Mouse (Mus musculus): ENCODE data around the gene Pde8b. TPM values are rescaled to one million over a fixed set of nuclear protein-coding genes. Genes with fewer than 3 reads are reported as not detected.
A peak's percentile ranks its signal among the peaks of the same experiment; 100 is the strongest.

Pde8b gene
- total RNA-seq, 2 experiments from 2014 or later = 0.29 to 0.74 TPM

DNA sequence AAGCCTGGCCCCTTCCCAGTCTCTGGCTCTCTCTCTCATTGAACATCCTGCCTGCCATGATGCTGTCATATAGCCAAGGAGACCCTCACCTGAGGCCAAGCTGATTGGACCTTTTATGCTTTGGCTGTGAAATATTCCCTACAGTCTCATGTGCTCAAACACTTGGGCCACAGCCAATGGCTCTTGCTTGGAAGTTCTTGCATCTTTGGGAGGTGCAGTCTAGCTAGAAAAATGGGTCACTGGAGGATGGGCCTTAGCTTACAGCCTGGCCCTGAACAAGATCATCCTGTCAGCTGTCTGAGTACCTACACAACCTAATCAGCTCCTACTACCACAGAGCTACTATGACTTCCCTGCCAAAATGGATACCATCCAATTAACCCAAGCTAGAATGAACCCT, 105.4 kb downstream of the Pde8b start:
- no peak for ATAC-seq (replicated peaks; ENCODE audit: poor library complexity)

DNA sequence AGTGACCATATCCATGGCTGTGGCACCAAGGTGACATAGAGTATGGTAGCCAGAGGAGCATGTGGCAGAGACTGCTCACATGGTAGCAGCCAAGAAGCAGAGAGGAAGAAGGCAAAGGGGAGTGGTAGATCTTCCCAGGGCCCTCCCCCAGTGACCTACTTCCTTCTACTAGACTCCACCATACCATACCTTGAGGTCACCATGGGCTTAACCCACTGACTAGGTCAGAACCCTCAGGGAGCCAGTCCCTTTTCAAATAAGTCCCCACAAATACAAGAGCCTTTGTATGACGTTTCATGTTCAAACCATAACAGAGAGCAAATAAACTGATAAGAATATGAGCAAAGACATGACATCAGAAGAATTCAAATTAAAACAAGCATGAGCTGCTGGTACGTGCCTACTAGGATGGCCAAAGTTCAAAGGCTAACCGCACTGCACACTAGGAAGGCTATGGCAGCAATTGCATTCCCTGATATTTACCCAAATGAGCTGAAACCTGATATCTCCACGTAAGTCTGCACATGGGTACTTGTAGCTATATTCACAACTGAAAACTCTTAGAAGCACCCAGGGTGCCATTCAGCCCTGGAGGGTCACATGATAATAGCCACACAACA, 109.6 kb downstream of the Pde8b start:
- no peak for ATAC-seq (replicated peaks; ENCODE audit: poor library complexity)

DNA sequence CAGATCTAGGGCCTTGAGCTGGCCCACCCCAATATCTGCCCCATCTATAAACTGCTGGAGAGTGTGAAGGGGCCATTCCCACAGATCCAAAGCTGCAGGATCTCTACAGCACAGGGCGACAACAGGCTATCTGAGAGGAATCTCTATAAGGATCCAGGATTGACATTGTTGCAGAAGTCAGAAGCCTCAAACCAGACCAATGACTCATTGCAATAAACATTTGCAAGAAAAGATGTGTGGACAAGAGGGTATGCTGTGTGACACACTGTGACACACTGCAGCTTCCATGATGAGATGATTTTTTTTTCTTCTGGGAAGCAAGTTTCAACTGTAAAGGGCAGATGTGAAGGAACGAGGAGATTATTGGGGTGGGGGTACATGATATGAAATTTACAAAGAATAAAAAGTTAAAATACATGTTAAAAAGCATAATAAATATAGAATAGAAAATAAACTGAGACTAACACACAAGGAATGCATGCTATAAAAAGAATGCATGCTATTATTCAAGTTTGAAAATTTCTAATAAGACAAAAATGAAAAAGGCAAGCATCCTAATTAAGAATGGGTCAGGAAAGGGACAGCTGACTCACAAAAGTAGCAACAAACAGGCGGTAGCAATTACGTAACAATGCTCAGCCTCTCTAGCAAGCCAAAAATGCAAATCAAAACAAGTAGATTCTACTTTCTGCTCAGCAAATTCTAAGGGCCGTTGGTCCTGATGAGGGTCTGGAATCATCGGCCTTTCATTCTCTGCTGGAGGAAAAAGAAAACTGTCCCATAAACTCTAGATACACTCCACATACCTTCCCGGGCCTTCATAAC, 114.6 kb downstream of the Pde8b start:
- no peak for ATAC-seq (replicated peaks; ENCODE audit: poor library complexity)

DNA sequence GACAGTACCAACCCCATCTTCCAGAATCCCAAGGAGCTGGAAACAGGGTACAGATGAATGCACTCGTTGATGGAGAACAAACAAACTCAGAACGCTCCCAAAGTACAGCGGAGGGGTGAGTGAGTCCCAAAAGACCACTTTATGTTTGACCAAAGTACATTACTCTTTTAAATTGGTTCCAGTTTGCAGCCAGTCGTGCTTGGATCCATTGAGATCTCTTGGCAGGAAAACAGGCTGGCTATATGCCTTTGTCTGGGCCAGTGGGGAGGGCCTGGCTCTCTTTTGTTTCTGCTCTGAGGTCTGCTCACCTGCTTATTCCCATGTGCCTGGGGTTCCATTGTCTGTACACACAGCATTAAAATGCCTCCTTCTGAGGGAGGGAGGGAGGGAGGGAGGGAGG, 118.3 kb downstream of the Pde8b start:
- ATAC-seq (replicated peaks; ENCODE audit: poor library complexity) = no peak

DNA sequence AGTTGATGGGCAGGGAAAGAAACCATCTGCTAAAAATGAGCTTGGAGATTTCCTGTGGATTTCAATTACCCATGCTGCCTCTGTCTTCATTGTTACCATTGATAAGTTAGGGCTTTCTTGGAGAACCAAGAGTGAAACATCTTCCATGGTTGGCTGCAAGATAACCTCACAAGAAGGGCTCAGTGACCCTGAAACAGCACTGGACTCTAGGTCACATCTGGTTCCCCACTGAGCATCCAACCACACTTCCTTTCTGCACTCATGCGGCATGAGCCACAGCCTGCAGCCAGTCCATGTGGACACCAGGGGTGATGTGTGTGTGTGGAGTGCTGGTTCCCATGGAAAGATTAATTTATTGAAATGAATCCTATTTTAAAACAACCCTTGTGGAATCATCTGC, 119.1 kb downstream of the Pde8b start:
- no peak for ATAC-seq (replicated peaks; ENCODE audit: poor library complexity)

DNA sequence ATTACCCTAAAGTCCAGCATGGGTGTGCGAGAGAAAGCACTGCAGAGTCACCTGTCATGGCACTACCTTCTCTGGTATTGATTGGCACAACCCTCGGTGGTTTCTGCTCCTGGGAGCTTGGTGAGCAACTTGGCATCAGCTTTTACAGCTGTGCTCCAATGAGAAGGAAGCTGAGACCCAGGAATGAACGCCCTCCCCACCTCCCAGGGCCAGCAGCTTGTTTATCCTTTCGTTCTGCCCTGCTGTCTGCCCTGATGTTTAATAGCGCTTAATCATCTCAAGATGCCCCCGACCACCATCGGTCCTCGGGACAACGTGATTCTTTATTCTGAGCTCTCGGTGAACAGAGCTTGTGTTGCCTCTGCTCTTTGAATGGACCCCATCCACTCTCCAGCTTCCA, 122.8 kb downstream of the Pde8b start:
- no peak for ATAC-seq (replicated peaks; ENCODE audit: poor library complexity)

DNA sequence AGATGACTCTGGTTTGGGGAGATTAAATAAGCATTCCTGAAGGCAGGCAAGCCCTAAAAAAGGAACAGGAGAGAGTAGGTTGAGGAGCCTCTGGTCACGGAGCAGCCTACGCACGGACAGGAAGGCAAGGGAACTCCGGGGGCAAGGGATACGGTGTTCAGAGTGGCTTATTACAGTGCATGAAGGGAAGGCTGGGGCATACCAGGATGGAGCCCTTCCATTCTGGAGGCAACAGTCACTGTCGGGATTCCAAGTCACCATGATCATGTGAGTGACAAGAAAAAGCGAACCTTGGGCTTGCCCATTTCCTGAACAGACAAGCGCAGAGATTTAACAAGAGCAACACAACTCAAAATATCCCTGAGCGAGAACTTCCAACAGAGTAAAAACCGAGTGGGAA, 123.3 kb downstream of the Pde8b start:
- ATAC-seq (replicated peaks; ENCODE audit: poor library complexity) = no peak

DNA sequence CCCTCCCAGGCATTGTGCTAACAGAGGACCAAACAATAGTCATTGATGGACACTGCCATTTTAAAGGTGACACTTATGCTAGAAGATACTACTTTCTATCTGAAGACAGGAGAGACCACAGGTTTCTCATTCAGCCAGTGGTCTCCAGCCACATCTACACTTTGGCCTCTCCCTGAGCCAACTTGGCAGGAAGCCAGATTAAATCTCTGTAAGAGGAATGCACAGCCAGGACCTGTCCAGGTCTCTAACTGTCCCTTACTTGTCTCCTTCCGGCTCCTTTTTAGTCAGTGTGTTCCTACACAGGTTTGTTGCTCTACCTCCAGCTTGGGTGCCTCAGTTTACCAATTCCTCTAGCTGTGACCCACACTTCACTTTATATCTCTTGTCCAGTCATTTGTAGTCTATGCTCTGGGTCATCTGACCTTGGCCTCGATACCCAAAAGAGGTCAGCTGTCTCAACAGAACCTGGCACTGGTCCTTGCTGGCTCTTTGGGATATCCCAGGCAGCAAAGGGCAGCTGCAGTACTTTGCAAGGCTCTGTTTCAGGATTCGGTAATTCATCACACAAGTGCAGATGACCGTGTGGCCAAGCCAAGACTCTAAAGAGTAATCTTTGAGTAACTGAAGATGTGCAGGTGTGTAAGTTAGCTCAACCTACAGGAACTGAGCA, 124.5 kb downstream of the Pde8b start:
- no peak for ATAC-seq (replicated peaks; ENCODE audit: poor library complexity)

DNA sequence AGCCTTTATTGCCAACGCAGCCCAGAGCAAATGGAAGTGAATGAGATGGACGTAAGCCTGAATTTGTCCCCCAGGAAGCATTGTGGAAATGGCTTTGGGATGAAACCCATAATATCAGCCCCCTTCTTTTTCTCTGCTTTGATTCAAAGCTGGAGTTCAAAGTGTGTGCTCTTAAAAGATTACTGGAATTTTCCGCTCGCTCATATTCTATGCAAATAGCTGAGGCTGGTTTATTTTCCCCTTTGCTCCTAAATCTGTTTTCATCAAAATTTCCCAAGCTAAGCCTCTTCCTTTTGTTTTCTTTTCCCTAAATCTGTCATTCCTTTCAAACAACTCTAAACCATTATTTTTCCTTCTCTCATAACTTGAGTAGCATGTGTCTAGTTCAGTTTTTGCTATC, 129.6 kb downstream of the Pde8b start:
- ATAC-seq (replicated peaks; ENCODE audit: poor library complexity) = no peak

DNA sequence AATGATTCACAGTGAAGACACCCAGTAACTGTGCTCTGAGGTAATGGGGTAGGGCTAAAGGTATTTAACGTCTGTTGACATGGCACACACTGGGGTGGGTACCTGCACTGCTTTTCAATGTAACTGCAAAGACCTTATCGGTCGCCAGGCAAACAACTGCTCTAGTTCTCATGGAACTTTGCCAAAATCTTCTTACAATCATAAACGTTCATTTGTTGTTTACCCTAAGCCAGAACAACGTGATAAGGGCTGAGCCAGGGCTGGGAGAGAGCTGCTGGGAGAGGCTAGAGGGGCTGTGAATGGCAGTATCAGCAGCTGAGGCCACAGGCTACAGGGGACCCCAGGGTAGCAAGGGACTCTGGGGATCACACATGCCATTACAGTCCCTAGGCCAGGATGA, 136.4 kb downstream of the Pde8b start:
- ATAC-seq (replicated peaks; ENCODE audit: poor library complexity) = peak; percentile 88

DNA sequence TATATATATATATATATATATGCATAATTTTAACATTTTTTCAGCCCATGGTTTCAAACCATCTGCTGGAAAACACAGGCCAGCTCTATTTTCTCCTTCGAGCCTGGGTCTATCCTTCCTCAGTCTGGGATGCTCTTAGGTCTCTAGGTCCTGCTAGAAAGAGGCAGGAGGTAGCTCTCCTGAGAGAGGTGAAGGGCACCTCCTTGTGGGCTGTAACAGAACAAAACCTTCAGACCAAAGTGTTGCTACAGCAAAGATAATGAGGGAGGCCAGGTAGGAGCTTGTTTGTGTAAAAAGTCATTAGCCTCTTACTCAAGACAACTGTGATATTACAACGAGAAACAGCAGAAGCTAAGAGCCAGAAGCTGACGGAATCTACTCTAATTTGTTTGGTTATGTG, 140.6 kb downstream of the Pde8b start:
- ATAC-seq (replicated peaks; ENCODE audit: poor library complexity) = no peak

DNA sequence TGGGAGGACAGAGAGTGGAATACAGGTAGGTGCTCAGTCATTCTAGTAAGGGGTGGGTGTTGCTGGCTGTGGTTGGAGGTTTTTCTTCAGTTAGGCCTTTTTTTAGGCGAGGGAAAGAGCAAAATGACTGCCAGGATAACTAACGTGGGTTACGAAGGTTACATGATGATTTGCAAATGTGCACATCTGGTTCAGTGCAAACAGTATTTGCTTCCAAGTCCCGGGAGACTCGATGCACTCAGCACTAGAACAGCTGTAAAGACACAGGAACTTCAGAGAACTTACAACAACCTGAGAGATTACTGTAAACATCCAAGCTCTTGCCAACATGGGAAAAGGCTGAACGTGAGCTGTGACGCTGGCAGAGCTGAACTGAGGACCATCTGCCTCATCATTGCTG, 142.1 kb downstream of the Pde8b start:
- ATAC-seq (replicated peaks; ENCODE audit: poor library complexity) = no peak

DNA sequence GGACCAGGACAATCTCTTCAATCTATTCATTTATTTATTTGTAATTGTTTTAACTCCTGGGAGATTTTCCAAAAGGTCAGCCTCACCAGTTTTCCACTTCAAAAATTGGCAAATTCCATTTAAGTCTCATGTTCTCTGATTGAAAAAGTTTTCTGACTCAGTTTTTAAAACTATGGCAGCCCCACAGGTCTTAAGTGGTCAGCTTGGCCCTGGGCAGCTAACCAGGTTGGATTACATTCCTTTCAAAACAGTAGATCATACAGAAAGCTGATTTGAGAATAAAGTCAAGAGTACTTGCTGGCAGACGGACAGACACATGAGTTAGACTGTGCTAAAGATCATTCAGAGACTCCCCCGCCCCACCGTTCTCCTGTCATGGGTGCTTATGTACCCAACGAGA, 145.3 kb downstream of the Pde8b start:
- ATAC-seq (replicated peaks; ENCODE audit: poor library complexity) = no peak

DNA sequence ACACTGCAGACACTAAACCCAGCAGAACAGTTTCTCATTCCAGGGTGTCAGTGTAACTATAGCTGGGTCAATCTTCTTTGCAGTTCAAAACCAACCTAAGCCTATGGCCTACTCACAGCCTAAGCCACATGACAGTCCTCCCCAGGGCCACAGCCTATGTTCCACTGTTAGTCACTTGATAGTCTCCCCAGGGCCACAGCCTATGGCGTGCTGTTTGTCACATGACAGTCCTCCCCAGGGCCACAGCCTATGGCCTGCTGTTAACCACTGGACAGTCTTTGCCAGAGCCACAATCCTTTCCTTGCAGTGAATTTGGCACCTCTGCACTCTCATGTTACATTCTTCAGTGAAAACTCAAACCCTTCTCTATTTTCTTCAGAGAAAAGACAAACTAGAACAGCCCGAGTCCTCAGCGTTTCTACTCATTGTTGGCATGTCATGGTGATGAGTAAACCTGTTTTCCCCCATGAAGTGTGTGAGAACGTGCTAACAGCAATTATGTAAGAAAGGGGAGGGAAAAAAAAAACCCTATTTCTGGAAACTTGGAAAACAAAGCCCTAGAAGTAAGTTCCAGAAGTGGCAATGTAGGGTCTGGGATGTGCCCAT, 147.0 kb downstream of the Pde8b start:
- ATAC-seq (replicated peaks; ENCODE audit: poor library complexity) = no peak

DNA sequence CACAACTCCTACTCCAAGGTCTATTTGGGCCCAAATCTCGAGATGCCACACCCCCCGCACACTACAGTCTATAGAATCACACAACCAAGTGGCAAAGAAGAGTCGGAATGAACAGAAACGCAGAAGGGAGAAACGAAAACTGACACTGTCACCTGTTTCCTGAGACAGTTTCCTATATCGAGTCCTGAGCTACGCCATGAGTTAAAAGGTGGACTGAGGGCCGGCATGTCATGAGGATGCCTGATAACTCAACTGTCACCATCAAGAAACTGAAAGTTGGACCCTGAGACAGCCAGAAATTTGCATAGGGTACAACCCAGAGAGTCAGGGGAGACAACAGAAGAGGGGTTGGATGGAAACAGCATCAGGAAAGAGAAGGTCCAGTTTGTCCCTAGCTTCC, 148.8 kb downstream of the Pde8b start:
- no peak for ATAC-seq (replicated peaks; ENCODE audit: poor library complexity)

DNA sequence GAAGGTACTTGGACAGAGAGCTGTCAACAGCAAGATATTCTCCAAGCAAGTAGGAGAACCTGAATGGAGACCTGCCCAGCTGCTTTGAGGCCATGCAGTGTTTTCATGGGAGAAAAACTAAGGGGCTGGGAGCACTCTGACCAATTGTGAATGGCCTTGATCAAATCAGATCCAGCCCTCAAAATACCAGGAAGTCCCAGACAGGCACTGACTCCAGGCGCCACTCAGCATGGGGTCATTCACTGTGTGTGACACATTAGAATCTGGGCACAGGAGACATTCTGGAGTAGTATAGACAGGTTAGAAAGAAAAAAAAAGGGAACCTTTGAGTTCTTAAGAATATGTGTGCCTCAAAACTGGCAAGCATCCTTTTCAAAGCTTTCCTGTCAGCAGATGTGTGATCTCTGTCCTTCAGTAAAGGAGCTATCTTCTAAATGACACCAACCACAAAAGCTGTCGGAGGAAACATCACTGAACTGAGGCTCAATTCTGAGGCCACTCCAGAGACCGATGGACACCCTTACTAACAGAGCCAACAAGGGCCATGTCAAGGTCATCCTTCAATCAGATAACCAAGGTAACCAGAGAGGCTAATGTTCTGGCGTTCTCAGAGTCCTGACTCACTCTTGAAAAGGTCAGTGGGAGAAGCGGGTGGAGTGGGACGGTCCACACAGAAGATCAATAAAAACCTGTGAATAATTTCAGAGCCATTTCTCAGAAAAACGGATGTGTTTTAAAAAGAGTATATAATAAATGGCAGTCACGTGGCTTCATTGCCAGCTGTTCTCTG, 151.0 kb downstream of the Pde8b start:
- ATAC-seq (replicated peaks; ENCODE audit: poor library complexity) = no peak

DNA sequence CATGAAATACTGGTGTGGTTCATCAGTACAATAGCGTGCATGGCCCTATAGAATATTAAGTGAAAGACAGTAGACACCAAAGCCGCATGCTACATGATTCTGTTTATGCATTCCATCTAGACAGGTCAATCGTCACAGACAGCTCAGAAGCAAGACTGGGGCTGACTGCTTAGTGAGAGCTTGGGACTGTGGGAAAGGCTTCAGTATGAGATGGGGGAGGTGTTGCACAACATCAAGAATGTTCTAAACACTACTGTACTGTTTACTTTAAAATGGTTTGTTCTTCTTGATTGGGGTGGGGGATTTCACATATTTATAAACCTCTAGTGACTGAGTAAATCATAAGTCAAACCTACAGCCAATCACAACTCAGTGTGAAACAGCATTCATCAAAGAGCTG, 153.5 kb downstream of the Pde8b start:
- no peak for ATAC-seq (replicated peaks; ENCODE audit: poor library complexity)

DNA sequence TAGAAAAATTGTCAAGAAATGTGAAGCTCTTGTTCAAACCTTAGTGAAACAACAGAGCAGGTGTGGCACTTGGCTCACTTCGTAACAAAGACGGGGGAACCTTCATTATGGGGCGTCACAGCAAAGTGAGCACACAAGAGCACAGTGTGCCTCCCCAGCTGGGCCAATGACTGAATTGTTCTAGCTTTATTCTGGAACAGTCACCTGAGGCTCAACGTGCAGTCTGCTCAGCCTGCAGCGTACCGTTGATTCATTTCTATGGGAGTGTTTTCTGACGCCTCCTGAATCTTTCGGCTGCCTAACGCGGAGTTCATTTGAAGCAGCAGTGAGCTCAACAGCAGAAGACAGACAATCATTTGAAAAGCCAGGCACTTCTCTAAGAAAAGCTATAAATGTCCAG, 154.3 kb downstream of the Pde8b start:
- ATAC-seq (replicated peaks; ENCODE audit: poor library complexity) = no peak

DNA sequence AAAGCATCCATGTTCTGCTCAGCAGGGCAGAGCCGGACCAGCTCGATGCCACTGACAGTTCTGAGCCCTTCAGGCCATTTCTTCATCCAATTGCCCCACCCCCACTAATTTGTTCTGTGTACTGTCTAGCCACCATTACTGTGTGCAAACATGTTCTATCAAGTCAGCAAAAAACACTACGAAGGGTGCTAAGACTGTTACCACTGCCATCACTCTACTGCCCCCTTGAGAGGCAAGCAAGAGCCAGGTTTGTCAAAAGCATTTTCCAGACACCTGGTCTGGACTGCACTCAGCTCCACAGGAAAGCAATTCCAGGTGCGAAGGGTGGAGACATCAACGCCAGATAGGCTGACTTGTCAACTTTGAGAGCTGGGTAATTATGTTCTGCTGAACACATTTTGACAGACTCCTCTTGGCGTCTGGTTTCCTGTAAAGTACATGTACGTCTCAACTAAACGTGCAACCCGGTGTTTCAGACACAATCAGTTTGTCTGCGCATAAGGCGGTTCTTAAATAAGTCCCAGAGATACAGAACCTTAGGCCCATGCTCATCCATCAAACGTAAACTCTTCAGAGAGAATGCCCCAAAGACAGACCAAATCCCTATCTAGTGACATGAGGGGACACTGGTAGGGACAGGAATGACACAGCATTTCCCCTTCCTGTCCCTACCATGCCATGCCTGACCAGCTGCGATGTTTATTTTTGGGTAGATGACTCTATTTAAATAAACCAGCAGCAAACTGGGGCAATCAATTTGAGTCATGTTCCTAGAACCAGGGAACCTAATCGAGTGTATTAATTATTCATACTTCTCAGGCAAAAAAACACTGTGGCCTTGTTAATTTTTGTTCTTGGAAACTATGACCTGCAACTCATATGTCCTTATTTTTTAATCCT, 158.3 kb downstream of the Pde8b start:
- ATAC-seq (replicated peaks; ENCODE audit: poor library complexity) = no peak

DNA sequence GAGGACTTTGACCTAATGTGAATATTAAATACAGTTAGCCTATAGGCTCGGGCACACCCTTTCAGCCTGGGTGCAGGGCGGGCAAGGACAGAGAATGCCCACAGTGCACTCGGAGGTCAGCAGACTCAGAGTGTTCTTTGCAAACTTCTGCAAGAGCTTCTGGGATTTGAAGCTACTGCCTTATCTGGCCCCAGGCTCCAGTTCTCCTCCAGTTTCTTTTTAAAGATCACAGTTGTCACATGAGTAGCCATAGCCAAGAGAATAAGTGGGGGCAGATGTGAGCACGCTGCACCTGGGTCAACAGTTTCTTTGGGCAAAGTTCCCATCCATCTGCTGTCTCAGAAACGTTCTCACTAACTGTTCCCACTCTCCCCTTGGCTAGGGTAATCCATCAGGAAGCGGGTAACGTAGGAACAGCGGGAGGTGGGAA, 162.8 kb downstream of the Pde8b start:
- no peak for ATAC-seq (replicated peaks; ENCODE audit: poor library complexity)

Measured in megakaryocyte progenitor cell, adult 5-6 weeks (primary cell).